Mouse (Mus musculus) cortical plate, adult 2 months (tissue): ENCODE data around the gene Gm42791.

Experiments
- CTCF ChIP-seq: fragments of 200-500 bp; IDR thresholded peaks from 2 replicates; pipeline ENCODE4 v1.5.1; 2011; ENCODE audit warnings: mild to moderate bottlenecking, control low read depth, low read length; ENCODE audit not compliant: insufficient read depth; ENCODE audit errors: extremely low read depth
- POLR2A ChIP-seq: fragments of 200-500 bp; IDR thresholded peaks from 2 replicates; pipeline ENCODE4 v1.6.1; 2011; ENCODE audit warnings: mild to moderate bottlenecking, low read length, control low read depth; ENCODE audit not compliant: insufficient read depth; ENCODE audit errors: extremely low read depth

DNA sequence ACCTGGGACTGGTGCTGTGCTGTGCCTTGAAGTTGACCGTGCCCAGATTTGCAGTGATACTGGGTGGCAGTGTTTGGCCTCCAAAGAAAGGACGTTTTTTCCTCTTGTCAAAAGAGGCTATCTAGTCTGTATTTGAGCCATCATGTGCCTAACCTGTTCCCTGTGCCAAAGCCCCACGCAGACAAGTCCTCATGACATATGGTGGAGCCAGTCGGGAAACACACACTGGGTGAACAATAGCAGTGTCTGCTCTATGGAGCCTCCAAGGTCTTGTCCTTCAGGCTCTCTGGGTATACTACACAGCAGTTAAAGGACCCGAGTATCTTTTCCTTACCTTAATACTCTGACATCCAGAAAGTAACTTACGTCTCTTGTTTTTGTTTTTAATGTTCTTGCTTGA is 48.3 kb upstream of the Gm42791 start:
- TF ChIP-seq CTCF (no peak), POLR2A (no peak)
